Mouse (Mus musculus): Measurements from ENCODE around the gene Ankrd33b. TPM values are rescaled to one million over a fixed set of nuclear protein-coding genes. Genes with fewer than 3 reads are reported as not detected.

Ankrd33b gene
- total and polyA plus RNA-seq, 3 experiments = 50.0 to 69.6 (median 60.3) TPM

- Histone ChIP-seq H3K27ac (ENCODE audit: insufficient read depth, low read depth) (peak overlapping the region; percentile 86), H3K36me3 (replicated peaks in 1 of 2; ENCODE audit: control insufficient read depth in 1 of 2, insufficient read depth in 1 of 2, low read length in 1 of 2) (peaks cover 20 to 61% of the 10 kb centered on the region in 2 experiments), H3K9me3 (replicated peaks; ENCODE audit: low read length) (no peaks in the 10 kb centered on the region), H3K4me1 (ENCODE audit: control insufficient read depth in 1 of 2, insufficient read depth in 2 of 2) (peaks cover 41 to 94% of the 10 kb centered on the region in 2 experiments), H3K79me2 (replicated peaks; ENCODE audit: control insufficient read depth, extremely low read depth, insufficient read depth, poor library complexity, severe bottlenecking) (peaks cover 79% of the 10 kb centered on the region), H3K4me3 (replicated peaks in 1 of 3; ENCODE audit: low read depth in 2 of 3, low read length in 2 of 3, poor library complexity in 1 of 3) (peak overlapping the region; percentile 34 to 37 (median 35)), H3K27me3 (replicated peaks) (no peaks in the 10 kb centered on the region), H3K9ac (ENCODE audit: insufficient read depth, low read depth) (peak overlapping the region; percentile 87), H3K4me2 (ENCODE audit: insufficient read depth, low read depth, poor library complexity, severe bottlenecking) (peak overlapping the region; percentile 62)
- dilution Hi-C loops (cut with MboI; ENCODE audit: extremely low pct_ligation_motif_present, extremely low pct_unique_long_range_greater_than_20kb, low sequenced_read_pairs) (no loop called here), in situ Hi-C loops (cut with MboI; ENCODE audit: low pct_ligation_motif_present, low pct_unique_long_range_greater_than_20kb, low sequenced_read_pairs) (no loop called here)
- DNase-seq (ENCODE audit: extremely low read depth) = no peak
- no peak for TF ChIP-seq CHD1 (IDR thresholded peaks at IDR 0.05; ENCODE audit: low read depth, low read length)
- TF ChIP-seq CTCF (conservative IDR thresholded peaks at IDR 0.05 in 1 of 2, IDR thresholded peaks at IDR 0.05 in 1 of 2; ENCODE audit: low read depth in 2 of 2, low read length in 2 of 2) = no peak
- no peak; the same call in 1 of the 2 replicates for TF ChIP-seq POLR2A (IDR thresholded peaks at IDR 0.05; ENCODE audit: low read depth, low read length)
- TF ChIP-seq MXI1 (IDR thresholded peaks at IDR 0.05; ENCODE audit: low read depth, low read length) = no peak; the same call in 1 of the 2 replicates
- no peak for TF ChIP-seq IRF4 (IDR thresholded peaks at IDR 0.05; ENCODE audit: low read depth, low read length)
- TF ChIP-seq ETS1 (conservative IDR thresholded peaks at IDR 0.05; ENCODE audit: low read depth, low read length) = no peak
- no peak for TF ChIP-seq UBTF (IDR thresholded peaks at IDR 0.05; ENCODE audit: low read depth, low read length)
- TF ChIP-seq MYC (IDR thresholded peaks at IDR 0.05; ENCODE audit: low read depth, low read length) = no peak
- TF ChIP-seq RAD21 (IDR thresholded peaks at IDR 0.05; ENCODE audit: low read depth, low read length) = no peak
- TF ChIP-seq ZMIZ1 (IDR thresholded peaks at IDR 0.05; ENCODE audit: low read depth, low read length) = no peak
- no peak for TF ChIP-seq MAX (IDR thresholded peaks at IDR 0.05; ENCODE audit: low read length)
- TF ChIP-seq MAFK (IDR thresholded peaks at IDR 0.05; ENCODE audit: insufficient replicate concordance, low read length) = no peak
- TF ChIP-seq MEF2A (IDR thresholded peaks at IDR 0.05; ENCODE audit: borderline replicate concordance, low read depth, low read length) = no peak
- TF ChIP-seq ZC3H11A (IDR thresholded peaks at IDR 0.05; ENCODE audit: low read depth, low read length) = no peak
- TF ChIP-seq GABPA (IDR thresholded peaks at IDR 0.05; ENCODE audit: insufficient replicate concordance, low read depth, low read length) = no peak
- no peak for TF ChIP-seq EP300 (IDR thresholded peaks at IDR 0.05; ENCODE audit: low read length)
These were observed 22.2 kb downstream of the Ankrd33b start for GRCm38 (mm10) chr15:31345366-31345765.

GRCm38 (mm10) chr15:31344811-31345211 lies 22.7 kb downstream of the Ankrd33b start:
- Histone ChIP-seq H3K9me3 (replicated peaks; ENCODE audit: low read length) (no peaks in the 10 kb centered on the region), H3K4me3 (replicated peaks in 1 of 3; ENCODE audit: low read depth in 2 of 3, low read length in 2 of 3, poor library complexity in 1 of 3) (peak overlapping the region; percentile 34 to 37 (median 35)), H3K9ac (ENCODE audit: insufficient read depth, low read depth) (peak overlapping the region; percentile 87), H3K27ac (ENCODE audit: insufficient read depth, low read depth) (peak overlapping the region; percentile 86), H3K36me3 (replicated peaks in 1 of 2; ENCODE audit: control insufficient read depth in 1 of 2, insufficient read depth in 1 of 2, low read length in 1 of 2) (peaks cover 20 to 63% of the 10 kb centered on the region in 2 experiments), H3K79me2 (replicated peaks; ENCODE audit: control insufficient read depth, extremely low read depth, insufficient read depth, poor library complexity, severe bottlenecking) (peaks cover 81% of the 10 kb centered on the region), H3K4me1 (ENCODE audit: control insufficient read depth in 1 of 2, insufficient read depth in 2 of 2) (peaks cover 38 to 94% of the 10 kb centered on the region in 2 experiments), H3K4me2 (ENCODE audit: insufficient read depth, low read depth, poor library complexity, severe bottlenecking) (peak overlapping the region; percentile 72), H3K27me3 (replicated peaks) (no peaks in the 10 kb centered on the region)
- in situ Hi-C loops (cut with MboI; ENCODE audit: low pct_ligation_motif_present, low pct_unique_long_range_greater_than_20kb, low sequenced_read_pairs) (no loop called here), dilution Hi-C loops (cut with MboI; ENCODE audit: extremely low pct_ligation_motif_present, extremely low pct_unique_long_range_greater_than_20kb, low sequenced_read_pairs) (no loop called here)
- DNase-seq (ENCODE audit: extremely low read depth) = peak; percentile 97
- TF ChIP-seq BHLHE40 (IDR thresholded peaks at IDR 0.05; ENCODE audit: low read depth, low read length) = peak; percentile 85
- peak; percentile 57; the same call in 1 of the 2 replicates for TF ChIP-seq POLR2A (IDR thresholded peaks at IDR 0.05; ENCODE audit: low read depth, low read length)
- no peak for TF ChIP-seq UBTF (IDR thresholded peaks at IDR 0.05; ENCODE audit: low read depth, low read length)
- TF ChIP-seq ELF1 (IDR thresholded peaks at IDR 0.05; ENCODE audit: low read depth, low read length) = 0 out of 2 replicates have a peak, but pooled peaks have one; percentile 18
- peak; percentile 94 for TF ChIP-seq ETS1 (conservative IDR thresholded peaks at IDR 0.05; ENCODE audit: low read depth, low read length)
- peak; percentile 92 for TF ChIP-seq IRF4 (IDR thresholded peaks at IDR 0.05; ENCODE audit: low read depth, low read length)
- peak; percentile 94 for TF ChIP-seq TCF12 (IDR thresholded peaks at IDR 0.05; ENCODE audit: low read depth, low read length)
- no peak for TF ChIP-seq CHD1 (IDR thresholded peaks at IDR 0.05; ENCODE audit: low read depth, low read length)
- TF ChIP-seq TBP (conservative IDR thresholded peaks at IDR 0.05; ENCODE audit: low read depth, low read length) = peak; percentile 86
- peak; percentile 90 for TF ChIP-seq EP300 (IDR thresholded peaks at IDR 0.05; ENCODE audit: low read length)
- peak; percentile 59; the same call in 1 of the 2 replicates for TF ChIP-seq MAFK (IDR thresholded peaks at IDR 0.05; ENCODE audit: insufficient replicate concordance, low read length)
- TF ChIP-seq E2F4 (IDR thresholded peaks at IDR 0.05; ENCODE audit: insufficient replicate concordance, low read depth, low read length) = no peak
- TF ChIP-seq MAX (IDR thresholded peaks at IDR 0.05; ENCODE audit: low read length) = peak; percentile 57; the same call in 1 of the 2 replicates
- peak; percentile 61; the same call in 1 of the 2 replicates for TF ChIP-seq JUN (IDR thresholded peaks at IDR 0.05; ENCODE audit: insufficient read depth, low read depth, low read length)
- peak; percentile 71 for TF ChIP-seq NRF1 (IDR thresholded peaks at IDR 0.05; ENCODE audit: low read depth, low read length)
- 0 out of 2 replicates have a peak, but pooled peaks have one; percentile 13 for TF ChIP-seq MEF2A (IDR thresholded peaks at IDR 0.05; ENCODE audit: borderline replicate concordance, low read depth, low read length)
- no peak for TF ChIP-seq RAD21 (IDR thresholded peaks at IDR 0.05; ENCODE audit: low read depth, low read length)
- TF ChIP-seq NELFE (IDR thresholded peaks at IDR 0.05; ENCODE audit: low read depth, low read length) = peak; percentile 33; the same call in 1 of the 2 replicates
- TF ChIP-seq JUND (conservative IDR thresholded peaks at IDR 0.05; ENCODE audit: low read depth, low read length) = 0 out of 2 replicates have a peak, but pooled peaks have one; percentile 50
- peak; percentile 60; the same call in 1 of the 2 replicates for TF ChIP-seq SIN3A (IDR thresholded peaks at IDR 0.05; ENCODE audit: low read length)
- 0 out of 2 replicates have a peak, but pooled peaks have one; percentile 4 for TF ChIP-seq KAT2A (IDR thresholded peaks at IDR 0.05; ENCODE audit: insufficient replicate concordance, low read length)
- TF ChIP-seq ZNF384 (IDR thresholded peaks at IDR 0.05; ENCODE audit: low read depth, low read length) = no peak
- no peak for TF ChIP-seq SMC3 (IDR thresholded peaks at IDR 0.05; ENCODE audit: low read depth, low read length)
- peak; percentile 66 for TF ChIP-seq HCFC1 (IDR thresholded peaks at IDR 0.05; ENCODE audit: low read depth, low read length)
